Mouse (Mus musculus) left cerebral cortex, adult 11 months (tissue): ENCODE data around the gene Capn12.

Experiments
- DNase-seq: peaks from one replicate; pipeline ENCODE4 v3.0.0; 2022; ENCODE audit warnings: low spot score

The Capn12 gene

GRCm38 (mm10) chr7:28921178-28921577 is 40.0 kb downstream of the Capn12 start:
- no peak for DNase-seq

- DNase-seq, result no peak
Observed at GRCm38 (mm10) chr7:28921722-28922465, 40.7 kb downstream of the Capn12 start.

GRCm38 (mm10) chr7:28922606-28923005 is 41.4 kb downstream of the Capn12 start:
- DNase-seq, result no peak

- no peak for DNase-seq
Observed at GRCm38 (mm10) chr7:28923865-28924291, 42.7 kb downstream of the Capn12 start.

GRCm38 (mm10) chr7:28924802-28925201 is 43.6 kb downstream of the Capn12 start:
- DNase-seq, result no peak

- DNase-seq, result no peak
Observed at GRCm38 (mm10) chr7:28925317-28925716, 44.1 kb downstream of the Capn12 start.

- DNase-seq, result no peak
Observed at GRCm38 (mm10) chr7:28926172-28926571, 45.0 kb downstream of the Capn12 start.

- DNase-seq, result no peak
Observed at GRCm38 (mm10) chr7:28929381-28929780, 48.2 kb downstream of the Capn12 start.

GRCm38 (mm10) chr7:28930320-28931031 is 49.3 kb downstream of the Capn12 start:
- no peak for DNase-seq

- DNase-seq, result no peak
Observed at GRCm38 (mm10) chr7:28931032-28931694, 49.9 kb downstream of the Capn12 start.

GRCm38 (mm10) chr7:28931695-28932039 is 50.4 kb downstream of the Capn12 start:
- DNase-seq, result no peak

GRCm38 (mm10) chr7:28932421-28933041 is 51.3 kb downstream of the Capn12 start:
- DNase-seq, result no peak

- no peak for DNase-seq
Observed at GRCm38 (mm10) chr7:28933825-28934224, 52.6 kb downstream of the Capn12 start.

GRCm38 (mm10) chr7:28936787-28937186 is 55.6 kb downstream of the Capn12 start:
- no peak for DNase-seq

- DNase-seq, result no peak
Observed at GRCm38 (mm10) chr7:28938654-28939053, 57.4 kb downstream of the Capn12 start.

GRCm38 (mm10) chr7:28939418-28940183 is 58.4 kb downstream of the Capn12 start:
- no peak for DNase-seq

- no peak for DNase-seq
Observed at GRCm38 (mm10) chr7:28941129-28941528, 59.9 kb downstream of the Capn12 start.

- no peak for DNase-seq
Observed at GRCm38 (mm10) chr7:28941542-28941941, 60.3 kb downstream of the Capn12 start.
